8 mouse cellular contexts compared by ENCODE assay signal in genomic region chr11:74619201-74619955, GRCm38 (mm10). TPM values are rescaled to one million over a fixed set of nuclear protein-coding genes. Genes with fewer than 3 reads are reported as not detected.
DNase-seq lines count a peak whose midpoint lies in the region; ATAC-seq lines count a peak whose summit lies in the region.

Gene Ccdc92b, plus strand, starts transcription at chr11:74619605.

- DNase-seq in 3T3-L1 (ENCODE audit: low read depth, low spot score) = peak; percentile 38
- DNase-seq in adrenal gland, postnatal 4 days (ENCODE audit: low spot score in 2 of 2) = peak; percentile 66 to 82
- peak; percentile 87 for DNase-seq in embryonic facial prominence, embryonic 14.5 days (ENCODE audit: low spot score)
- DNase-seq in heart, adult 8-10 months (ENCODE audit: low spot score) = peak; percentile 20
- peak; percentile 51 to 83 for DNase-seq in kidney, adult 8-10 months
- DNase-seq in spleen, postnatal 4 days (ENCODE audit: low spot score in 2 of 2) = peak; percentile 87 to 97

- no peak within 1 kb of the TSS for H3K9ac ChIP-seq in embryonic facial prominence, embryonic 14.5 days (ENCODE audit: low read depth, low read length)
- no peak within 1 kb of the TSS for H3K9ac ChIP-seq in limb, embryonic 15.5 days

- H3K4me2 ChIP-seq in embryonic facial prominence, embryonic 14.5 days (ENCODE audit: low read depth, low read length) = peak within 1 kb of the TSS; percentile 58
- H3K4me2 ChIP-seq in limb, embryonic 15.5 days = peak within 1 kb of the TSS; percentile 46

- peak; percentile 91 for ATAC-seq in embryonic facial prominence, embryonic 14.5 days (ENCODE audit: low read depth)
- ATAC-seq in limb, embryonic 15.5 days (ENCODE audit: insufficient number of reproducible peaks, low FRiP score, low TSS enrichment, low read depth) = peak; percentile 79; the same call in 1 of the 2 replicates
- ATAC-seq in monocyte, adult 5-6 weeks (replicated peaks; ENCODE audit: insufficient number of reproducible peaks, low FRiP score, low TSS enrichment, poor library complexity, severe bottlenecking) = peak; percentile 66; the same call in 1 of the 2 replicates

- peak within 1 kb of the TSS; percentile 32 for H3K4me3 ChIP-seq in embryonic facial prominence, embryonic 14.5 days (ENCODE audit: low read depth, low read length)
- peak within 1 kb of the TSS; percentile 25 for H3K4me3 ChIP-seq in limb, embryonic 15.5 days

- peaks cover 27% of the 10 kb centered on the region for H3K27me3 ChIP-seq in embryonic facial prominence, embryonic 14.5 days (replicated peaks; ENCODE audit: control insufficient read depth, insufficient read depth, low read length)
- H3K27me3 ChIP-seq in limb, embryonic 15.5 days = peaks cover 41% of the 10 kb centered on the region

- 0% methylated on average over 16 of the region's 63 CpGs for WGBS in embryonic facial prominence, embryonic 14.5 days
- 1% methylated on average over 51 of the region's 63 CpGs for WGBS in limb, embryonic 15.5 days

- peaks cover 4% of the 10 kb centered on the region; the same call in 1 of the 2 replicates for H3K4me1 ChIP-seq in embryonic facial prominence, embryonic 14.5 days (ENCODE audit: control insufficient read depth, insufficient read depth, low read length)
- peaks cover 8% of the 10 kb centered on the region for H3K4me1 ChIP-seq in limb, embryonic 15.5 days

- H3K9me3 ChIP-seq in embryonic facial prominence, embryonic 14.5 days (ENCODE audit: control insufficient read depth, low read length) = no peaks in the 10 kb centered on the region
- no peaks in the 10 kb centered on the region for H3K9me3 ChIP-seq in limb, embryonic 15.5 days

- no peaks in the 10 kb centered on the region for H3K36me3 ChIP-seq in embryonic facial prominence, embryonic 14.5 days (ENCODE audit: control insufficient read depth, insufficient read depth, low read length)
- no peaks in the 10 kb centered on the region for H3K36me3 ChIP-seq in limb, embryonic 15.5 days

- no peak within 1 kb of the TSS for H3K27ac ChIP-seq in embryonic facial prominence, embryonic 14.5 days (replicated peaks; ENCODE audit: low read depth, low read length)
- no peak within 1 kb of the TSS for H3K27ac ChIP-seq in limb, embryonic 15.5 days

RNA-seq across cellular contexts. Expression of gene Ccdc92b, which starts in this region (rescaled TPM):
- total RNA-seq in adrenal gland, postnatal 4 days (2021) = 1 to 10 TPM; 6.5 to 6.6 TPM
- polyA plus RNA-seq in embryonic facial prominence, embryonic 14.5 days (2014; fragmentation: Nextera tagmentation; extraction: Ambion mirVana) = 0.54 and 0.62 TPM in 2 replicates
- total RNA-seq in heart, adult 8-10 months (2022) = under 1 TPM; 0.09 to 0.47 (median 0.21) TPM
- 0.25 and 0.31 TPM in 2 replicates for polyA plus RNA-seq in limb, embryonic 15.5 days (2015; fragmentation: Nextera tagmentation; extraction: Ambion mirVana)
- total RNA-seq in monocyte, adult 5-6 weeks (2017) = not detected in 3 replicates

Comparison
In these comparisons a context has a peak if more than half of its experiments do, and no peak if none do; other contexts are left out.
1. Peak in DNase-seq, ATAC-seq, H3K4me3 ChIP-seq and H3K4me2 ChIP-seq in embryonic facial prominence, embryonic 14.5 days; RNA of the gene not detected or under 1 TPM.
2. Peak in DNase-seq in heart, adult 8-10 months; RNA of the gene not detected or under 1 TPM.
3. Peak in ATAC-seq, H3K4me3 ChIP-seq and H3K4me2 ChIP-seq in limb, embryonic 15.5 days; RNA of the gene not detected or under 1 TPM.
4. Peak in ATAC-seq in monocyte, adult 5-6 weeks; RNA of the gene not detected or under 1 TPM.
5. DNase-seq: peak in every context shown above with its lines; median percentile 92 in spleen, postnatal 4 days; 87 in embryonic facial prominence, embryonic 14.5 days; 74 in adrenal gland, postnatal 4 days; 67 in kidney, adult 8-10 months; 38 in 3T3-L1; 20 in heart, adult 8-10 months.